Mouse (Mus musculus) MEL (cell line): ENCODE results near the gene Erich6. TPM values are rescaled to one million over a fixed set of nuclear protein-coding genes. Genes with fewer than 3 reads are reported as not detected.

ENCODE experiments used
- DNase-seq: peaks from one replicate; pipeline ENCODE4 v3.0.0; 2011; ENCODE audit warnings: low read depth, low spot score
- H3K27ac ChIP-seq: 2 replicates; pipeline ENCODE4 v1.5.1; 2012; ENCODE audit warnings: low read depth, mild to moderate bottlenecking, control low read depth, low read length, moderate library complexity; ENCODE audit not compliant: control insufficient read depth
- H3K27me3 ChIP-seq, 2 experiments: fragments of 150-350 bp in 1 of 2; sonication (generic) in 1 of 2; 2 replicates each; pipeline ENCODE4 v1.6.1; 2012; ENCODE audit warnings: low read length in 2 of 2, mild to moderate bottlenecking in 2 of 2, improper control_type of control experiment in 1 of 2, moderate library complexity in 1 of 2; ENCODE audit not compliant: insufficient read depth in 2 of 2, control insufficient read depth in 1 of 2
- H3K36me3 ChIP-seq, 2 experiments: 2 replicates each; pipeline ENCODE4 v1.6.1; 2012 to 2014; ENCODE audit warnings: low read length in 2 of 2, improper control_type of control experiment in 1 of 2, inconsistent platforms in 1 of 2, mild to moderate bottlenecking in 1 of 2; ENCODE audit not compliant: insufficient read depth in 2 of 2, control insufficient read depth in 1 of 2
- H3K4me1 ChIP-seq, 2 experiments: fragments of 150-350 bp in 1 of 2; sonication (generic) in 1 of 2; 2 replicates each; pipeline ENCODE4 v1.6.1; 2012; ENCODE audit warnings: low read length in 2 of 2, improper control_type of control experiment in 1 of 2, mild to moderate bottlenecking in 1 of 2; ENCODE audit not compliant: insufficient read depth in 2 of 2, control insufficient read depth in 1 of 2
- H3K4me3 ChIP-seq, 2 experiments: fragments of 150-350 bp in 1 of 2; sonication (generic) in 1 of 2; 2 replicates each; pipeline ENCODE4 v1.5.1; 2012; ENCODE audit warnings: low read depth in 2 of 2, low read length in 2 of 2, mild to moderate bottlenecking in 2 of 2, moderate library complexity in 2 of 2, control low read depth in 1 of 2, improper control_type of control experiment in 1 of 2; ENCODE audit not compliant: control insufficient read depth in 1 of 2, insufficient read depth in 1 of 2
- H3K79me2 ChIP-seq: 2 replicates; pipeline ENCODE4 v1.6.1; 2012; ENCODE audit warnings: mild to moderate bottlenecking, low read length, moderate library complexity; ENCODE audit not compliant: control insufficient read depth, poor library complexity, insufficient read depth
- H3K9ac ChIP-seq: 2 replicates; pipeline ENCODE4 v1.6.1; 2012; ENCODE audit warnings: low read depth, mild to moderate bottlenecking, control low read depth, low read length, moderate library complexity; ENCODE audit not compliant: control insufficient read depth, poor library complexity, severe bottlenecking
- H3K9me3 ChIP-seq: fragments of 150-350 bp; sonication (generic); replicated peaks from 2 replicates; pipeline ENCODE4 v1.6.1; 2012; ENCODE audit warnings: mild to moderate bottlenecking, low read length, improper control_type of control experiment, moderate library complexity; ENCODE audit not compliant: insufficient read depth
- BHLHE40 ChIP-seq: IDR thresholded peaks from 2 replicates; pipeline ENCODE4 v1.6.1; 2012; ENCODE audit warnings: low read depth, mild to moderate bottlenecking, inconsistent platforms, low read length, improper control_type of control experiment, borderline replicate concordance
- CHD2 ChIP-seq: IDR thresholded peaks from 2 replicates; pipeline ENCODE4 v1.6.1; 2011; ENCODE audit warnings: low read length, improper control_type of control experiment
- CTCF ChIP-seq, 3 experiments: IDR thresholded peaks in 2 of 3; conservative IDR thresholded peaks in 1 of 3; 2 replicates each; pipeline ENCODE4 v1.5.1; 2011 to 2012; ENCODE audit warnings: low read length in 3 of 3, low read depth in 2 of 3, mild to moderate bottlenecking in 2 of 3, improper control_type of control experiment in 1 of 3, inconsistent platforms in 1 of 3, mixed read lengths in 1 of 3, moderate library complexity in 1 of 3; ENCODE audit not compliant: control insufficient read depth in 1 of 3, insufficient read depth in 1 of 3, poor library complexity in 1 of 3, severe bottlenecking in 1 of 3
- E2F4 ChIP-seq: IDR thresholded peaks from 2 replicates; pipeline ENCODE4 v1.6.1; 2011; ENCODE audit warnings: low read depth, low read length, improper control_type of control experiment, borderline replicate concordance
- ELF1 ChIP-seq: IDR thresholded peaks from 2 replicates; pipeline ENCODE4 v1.6.1; 2014; ENCODE audit warnings: low read depth, mild to moderate bottlenecking, inconsistent platforms, low read length, improper control_type of control experiment, moderate library complexity
- EP300 ChIP-seq, 2 experiments: IDR thresholded peaks; 2 replicates each; pipeline ENCODE4 v1.6.1; 2011; ENCODE audit warnings: improper control_type of control experiment in 2 of 2, low read length in 2 of 2, low read depth in 1 of 2, mild to moderate bottlenecking in 1 of 2
- ETS1 ChIP-seq: IDR thresholded peaks from 2 replicates; pipeline ENCODE4 v1.6.1; 2012; ENCODE audit warnings: low read depth, mild to moderate bottlenecking, inconsistent platforms, low read length, improper control_type of control experiment, moderate library complexity
- HCFC1 ChIP-seq: IDR thresholded peaks from 2 replicates; pipeline ENCODE4 v1.6.1; 2012; ENCODE audit warnings: low read depth, mild to moderate bottlenecking, inconsistent platforms, low read length, improper control_type of control experiment, moderate library complexity
- JUND ChIP-seq: IDR thresholded peaks from 2 replicates; pipeline ENCODE4 v1.6.1; 2011; ENCODE audit warnings: low read depth, mild to moderate bottlenecking, improper control_type of control experiment, low read length
- KAT2A ChIP-seq: conservative IDR thresholded peaks from 2 replicates; pipeline ENCODE4 v1.6.1; 2012; ENCODE audit warnings: low read depth, low read length, improper control_type of control experiment, inconsistent platforms
- MAZ ChIP-seq: IDR thresholded peaks from 2 replicates; pipeline ENCODE4 v1.6.1; 2012; ENCODE audit warnings: low read depth, mild to moderate bottlenecking, inconsistent platforms, low read length, improper control_type of control experiment
- MXI1 ChIP-seq: IDR thresholded peaks from 2 replicates; pipeline ENCODE4 v1.6.1; 2011; ENCODE audit warnings: mild to moderate bottlenecking, low read depth, low read length, improper control_type of control experiment
- NELFE ChIP-seq: IDR thresholded peaks from 2 replicates; pipeline ENCODE4 v1.6.1; 2011; ENCODE audit warnings: low read depth, low read length, improper control_type of control experiment
- POLR2A ChIP-seq, 2 experiments: IDR thresholded peaks; 2 replicates each; pipeline ENCODE4 v1.6.1; 2011 to 2012; ENCODE audit warnings: low read length in 2 of 2, mild to moderate bottlenecking in 2 of 2, control low read depth in 1 of 2, improper control_type of control experiment in 1 of 2, low read depth in 1 of 2, moderate library complexity in 1 of 2; ENCODE audit not compliant: control insufficient read depth in 1 of 2, insufficient read depth in 1 of 2, poor library complexity in 1 of 2
- POLR2AphosphoS2 ChIP-seq: IDR thresholded peaks from 2 replicates; pipeline ENCODE4 v1.6.1; 2011; ENCODE audit warnings: low read length, improper control_type of control experiment
- POLR2AphosphoS5 ChIP-seq: IDR thresholded peaks from 2 replicates; pipeline ENCODE4 v1.6.1; 2012; ENCODE audit warnings: low read depth, borderline replicate concordance, mild to moderate bottlenecking, inconsistent platforms, low read length, moderate library complexity, mixed read lengths
- RCOR1 ChIP-seq: IDR thresholded peaks from 2 replicates; pipeline ENCODE4 v1.6.1; 2012; ENCODE audit warnings: low read depth, mild to moderate bottlenecking, inconsistent platforms, low read length, improper control_type of control experiment
- SIN3A ChIP-seq: IDR thresholded peaks from 2 replicates; pipeline ENCODE4 v1.6.1; 2012; ENCODE audit warnings: low read length, improper control_type of control experiment, inconsistent platforms
- TAL1 ChIP-seq: IDR thresholded peaks from 2 replicates; pipeline ENCODE4 v1.6.1; 2012; ENCODE audit warnings: mild to moderate bottlenecking, inconsistent platforms, low read length, moderate library complexity, mixed read lengths
- TBP ChIP-seq: IDR thresholded peaks from 2 replicates; pipeline ENCODE4 v1.8.0; 2011; ENCODE audit warnings: low read depth, low read length, improper control_type of control experiment
- UBTF ChIP-seq: IDR thresholded peaks from 2 replicates; pipeline ENCODE4 v1.6.1; 2012; ENCODE audit warnings: low read depth, mild to moderate bottlenecking, inconsistent platforms, low read length, improper control_type of control experiment, moderate library complexity, borderline replicate concordance; ENCODE audit not compliant: insufficient read depth
- USF1 ChIP-seq: IDR thresholded peaks from 2 replicates; pipeline ENCODE4 v1.6.1; 2014; ENCODE audit warnings: low read depth, mild to moderate bottlenecking, inconsistent platforms, low read length, improper control_type of control experiment, moderate library complexity
- ZMIZ1 ChIP-seq: IDR thresholded peaks from 2 replicates; pipeline ENCODE4 v1.6.1; 2012; ENCODE audit warnings: low read depth, mild to moderate bottlenecking, inconsistent platforms, low read length, improper control_type of control experiment, moderate library complexity
- ZNF384 ChIP-seq: IDR thresholded peaks from 2 replicates; pipeline ENCODE4 v1.6.1; 2012; ENCODE audit warnings: low read depth, mild to moderate bottlenecking, inconsistent platforms, low read length, improper control_type of control experiment
- polyA plus RNA-seq, 2 experiments: library from polyadenylated mRNA; stranded (reverse) in 1 of 2; unstranded in 1 of 2; fragments of >175 nt in 1 of 2; fragments of >200 nt in 1 of 2; gene quantifications; 2 replicates each; pipeline versions ENCODE4 v1.2.1 to v1.2.4; 2012; ENCODE audit warnings: low replicate concordance in 2 of 2, low read depth in 1 of 2; ENCODE audit not compliant: insufficient read length in 2 of 2, insufficient read depth in 1 of 2, missing spikeins in 1 of 2
- total RNA-seq: library from RNA; depleted of rRNA; stranded (reverse); fragments of 300-350 nt; gene quantifications from 2 replicates; pipeline ENCODE4 v1.2.3, GENCODE M21; 2012

Erich6 gene
- total and polyA plus RNA-seq, 3 experiments: 0.08 TPM; not detected in 2

DNA sequence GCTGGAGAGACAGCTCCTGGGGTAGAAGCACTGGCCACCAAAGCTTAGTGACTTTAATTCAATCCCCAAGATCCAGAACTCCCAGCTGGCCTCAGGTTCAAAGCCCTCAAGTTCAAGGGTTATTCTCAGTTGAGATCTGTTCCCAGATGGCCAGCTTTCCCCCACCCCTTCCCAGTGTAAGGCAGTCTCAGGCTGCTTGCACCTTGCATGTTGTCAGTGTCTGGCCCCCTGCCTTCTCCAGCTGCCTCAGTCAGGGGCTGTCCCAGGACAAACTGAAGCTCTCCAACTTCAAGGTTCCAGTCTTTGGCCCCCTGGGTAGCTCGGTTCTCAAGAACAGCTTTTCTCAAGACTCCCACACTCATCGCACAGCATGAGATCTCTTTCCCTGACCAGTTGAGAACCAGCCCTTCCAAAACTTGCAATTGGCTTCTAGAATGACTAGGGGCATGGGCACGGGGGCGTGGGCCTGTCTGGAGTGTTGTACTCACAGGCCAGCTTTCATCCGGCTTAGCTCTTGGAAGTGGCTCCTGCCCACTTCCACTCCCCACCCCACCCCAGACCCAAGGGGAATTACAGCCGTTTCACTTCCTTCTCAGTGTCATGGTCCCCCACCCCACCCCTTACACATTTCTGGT is 34.7 kb upstream of the Erich6 start:
- TF ChIP-seq SIN3A (no peak), ZMIZ1 (no peak), ELF1 (no peak), BHLHE40 (no peak), POLR2AphosphoS5 (no peak), POLR2A (IDR thresholded peaks at IDR 0.05; ENCODE audit: control insufficient read depth in 1 of 2, insufficient read depth in 1 of 2, low read depth in 1 of 2, low read length in 2 of 2, poor library complexity in 1 of 2) (no peak), ZNF384 (no peak), TAL1 (no peak), E2F4 (no peak), POLR2AphosphoS2 (no peak), MXI1 (no peak), NELFE (no peak), RCOR1 (no peak), UBTF (no peak), CTCF (IDR thresholded peaks at IDR 0.05 in 2 of 3, conservative IDR thresholded peaks at IDR 0.05 in 1 of 3; ENCODE audit: control insufficient read depth in 1 of 3, insufficient read depth in 1 of 3, low read depth in 2 of 3, low read length in 3 of 3, poor library complexity in 1 of 3, severe bottlenecking in 1 of 3) (no peak), KAT2A (no peak), JUND (no peak)
- TF ChIP-seq, all 39 proteins: peak for 0
- no peak for DNase-seq
- 0 out of 4 replicates have a peak, but pooled peaks cover 0 to 1% of the 10 kb centered on the region in 2 experiments for H3K36me3 ChIP-seq
- H3K9ac ChIP-seq: no peak overlapping the region
- no peaks in the 10 kb centered on the region for H3K4me1 ChIP-seq
- H3K4me3 ChIP-seq: no peak overlapping the region
- H3K27me3 ChIP-seq: no peaks in the 10 kb centered on the region
- no peak overlapping the region for H3K27ac ChIP-seq
- H3K79me2 ChIP-seq: no peaks in the 10 kb centered on the region
- H3K9me3 ChIP-seq: no peaks in the 10 kb centered on the region

DNA sequence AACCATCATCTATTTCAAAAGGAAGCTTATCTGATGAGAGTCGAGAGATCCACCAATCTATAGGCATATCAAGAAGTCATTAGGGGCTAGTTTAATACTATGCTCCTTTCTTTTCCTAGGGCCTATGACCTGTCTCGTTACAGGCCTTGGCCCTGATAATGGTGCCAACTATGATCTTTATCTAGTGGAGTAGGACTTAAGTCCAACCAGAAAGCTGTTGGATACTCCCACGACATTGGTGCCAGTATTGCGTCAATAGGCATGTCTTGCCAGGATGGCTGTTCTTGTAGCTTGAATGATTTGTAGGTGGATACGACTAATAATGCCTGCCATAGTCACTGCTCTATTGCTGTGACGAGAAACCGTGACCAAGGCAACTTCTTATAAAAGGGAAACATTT is 27.0 kb upstream of the Erich6 start:
- TF ChIP-seq MAZ (no peak), HCFC1 (no peak), USF1 (no peak), EP300 (IDR thresholded peaks at IDR 0.05; ENCODE audit: low read depth in 1 of 2, low read length in 2 of 2) (no peak), JUND (no peak), TBP (no peak), CHD2 (no peak), ETS1 (no peak)
- Histone ChIP-seq H3K79me2 (no peaks in the 10 kb centered on the region), H3K27me3 (no peaks in the 10 kb centered on the region), H3K27ac (no peak overlapping the region), H3K9me3 (no peaks in the 10 kb centered on the region), H3K4me1 (no peaks in the 10 kb centered on the region), H3K4me3 (no peak overlapping the region), H3K36me3 (no peaks in the 10 kb centered on the region), H3K9ac (no peak overlapping the region)
- no peak for DNase-seq
